Mouse (Mus musculus): Measurements from ENCODE around the gene Tuba1a. TPM values are rescaled to one million over a fixed set of nuclear protein-coding genes. Genes with fewer than 3 reads are reported as not detected.
A peak's percentile ranks its signal among the peaks of the same experiment; 100 is the strongest.

The Tuba1a gene
- polyA plus RNA-seq, 1 experiment from 2014 or later = 945 TPM

DNA sequence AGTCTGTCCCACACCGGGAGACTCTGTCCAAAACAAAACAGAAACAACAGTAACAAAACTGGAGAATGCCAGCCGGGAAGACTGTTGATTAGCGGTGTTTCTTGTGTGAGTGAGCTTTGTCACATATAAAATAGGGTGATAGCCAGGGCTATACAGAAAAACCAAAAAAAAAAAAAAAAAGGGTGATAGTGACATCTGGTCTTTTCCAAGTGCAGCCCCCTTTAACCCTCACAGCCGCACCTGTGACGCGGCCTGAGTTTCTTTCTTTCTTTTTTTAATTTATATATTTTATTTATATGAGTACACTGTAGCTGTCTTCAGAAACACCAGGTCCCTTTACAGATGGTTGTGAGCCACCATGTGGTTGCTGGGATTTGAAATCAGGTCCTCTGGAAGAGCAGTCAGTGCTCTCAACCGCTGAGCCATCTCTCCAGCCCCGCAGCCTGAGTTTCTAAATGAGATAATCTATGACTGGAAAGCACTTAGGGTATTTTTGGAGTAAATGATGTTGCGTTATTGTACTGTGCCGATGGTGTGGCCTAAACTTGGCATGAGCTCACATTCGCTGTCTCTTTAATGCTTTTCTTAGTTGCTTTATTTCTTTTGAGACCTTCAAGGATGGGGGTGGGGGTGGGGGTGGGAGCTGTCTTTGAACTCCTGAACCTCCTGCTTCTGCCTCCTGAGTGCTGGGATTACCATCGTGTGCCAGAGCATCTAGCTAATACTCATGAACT is 32.6 kb upstream of the Tuba1a start:
- DNase-seq (ENCODE audit: low spot score) (peak; percentile 53), ATAC-seq (no peak)
- peak overlapping the region; percentile 60 for H3K4me2 ChIP-seq (replicated peaks; ENCODE audit: low read depth, low read length)
- H3K9ac ChIP-seq (replicated peaks; ENCODE audit: low read depth) = peak overlapping the region; percentile 73; the same call in 1 of the 2 replicates
- no peak for TF ChIP-seq CTCF (IDR thresholded peaks at IDR 0.05)
- peak overlapping the region; percentile 58 for H3K4me3 ChIP-seq (ENCODE audit: low read depth, low read length)
- H3K4me1 ChIP-seq (ENCODE audit: insufficient read depth, low read depth, low read length) = peaks cover 3% of the 10 kb centered on the region; the same call in 1 of the 2 replicates
- H3K36me3 ChIP-seq (ENCODE audit: insufficient read depth, low read length) = no peaks in the 10 kb centered on the region
- H3K27ac ChIP-seq (ENCODE audit: low read length) = peak overlapping the region; percentile 99
- no peaks in the 10 kb centered on the region for H3K27me3 ChIP-seq (replicated peaks; ENCODE audit: insufficient read depth, low read length)
- H3K9me3 ChIP-seq (ENCODE audit: low read length) = no peaks in the 10 kb centered on the region
- WGBS = 40% methylated on average over 12 of the region's 12 CpGs

DNA sequence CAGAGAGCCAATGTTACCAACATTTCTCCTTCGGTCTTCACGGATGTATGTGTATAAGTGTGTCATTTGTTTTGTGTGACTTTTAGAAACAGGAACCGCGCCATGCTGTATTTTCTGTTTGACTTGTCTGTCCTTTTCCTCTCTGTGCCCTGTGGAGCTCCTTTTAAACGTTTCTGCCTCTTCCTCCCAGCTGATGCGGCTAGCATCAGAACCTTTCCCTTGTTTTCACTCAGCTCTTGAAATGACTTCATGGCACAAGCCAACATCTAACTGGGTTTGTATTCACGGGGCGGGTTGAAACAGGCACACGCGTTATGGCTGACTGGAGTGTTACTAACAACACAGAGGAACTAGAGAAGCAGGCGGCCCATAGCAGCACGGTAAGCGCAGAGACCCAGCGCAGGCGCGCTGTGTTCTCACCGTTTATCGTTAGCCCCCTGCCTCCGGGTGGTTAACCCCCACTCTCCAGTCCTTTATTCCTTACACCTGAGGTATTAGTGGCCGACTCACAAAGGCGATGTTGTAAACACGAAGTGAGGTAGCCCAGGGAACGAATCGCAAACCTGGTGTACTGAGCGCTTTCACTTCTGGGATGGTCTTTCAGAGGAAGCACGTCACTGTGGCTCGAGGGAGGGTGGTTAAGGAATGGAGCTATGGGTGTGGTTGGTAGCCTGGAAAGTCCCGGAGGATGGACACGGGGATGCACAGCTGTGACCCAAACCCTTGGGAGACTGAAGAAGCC is 31.9 kb upstream of the Tuba1a start:
- TF ChIP-seq CTCF (IDR thresholded peaks at IDR 0.05) (no peak), EP300 (IDR thresholded peaks at IDR 0.05) (peak; percentile 54; the same call in 1 of the 2 replicates)
- Histone ChIP-seq H3K27ac (ENCODE audit: low read length) (peak overlapping the region; percentile 99), H3K27me3 (replicated peaks; ENCODE audit: insufficient read depth, low read length) (no peaks in the 10 kb centered on the region), H3K9ac (replicated peaks; ENCODE audit: low read depth) (peak overlapping the region; percentile 73), H3K4me3 (ENCODE audit: low read depth, low read length) (peak overlapping the region; percentile 58), H3K36me3 (ENCODE audit: insufficient read depth, low read length) (no peaks in the 10 kb centered on the region), H3K9me3 (ENCODE audit: low read length) (no peaks in the 10 kb centered on the region), H3K4me1 (ENCODE audit: insufficient read depth, low read depth, low read length) (peaks cover 3% of the 10 kb centered on the region; the same call in 1 of the 2 replicates), H3K4me2 (replicated peaks; ENCODE audit: low read depth, low read length) (peak overlapping the region; percentile 60)
- 1% methylated on average over 29 of the region's 29 CpGs for WGBS
- peak; percentile 97 for DNase-seq (ENCODE audit: low spot score)
- peak; percentile 94 for ATAC-seq

DNA sequence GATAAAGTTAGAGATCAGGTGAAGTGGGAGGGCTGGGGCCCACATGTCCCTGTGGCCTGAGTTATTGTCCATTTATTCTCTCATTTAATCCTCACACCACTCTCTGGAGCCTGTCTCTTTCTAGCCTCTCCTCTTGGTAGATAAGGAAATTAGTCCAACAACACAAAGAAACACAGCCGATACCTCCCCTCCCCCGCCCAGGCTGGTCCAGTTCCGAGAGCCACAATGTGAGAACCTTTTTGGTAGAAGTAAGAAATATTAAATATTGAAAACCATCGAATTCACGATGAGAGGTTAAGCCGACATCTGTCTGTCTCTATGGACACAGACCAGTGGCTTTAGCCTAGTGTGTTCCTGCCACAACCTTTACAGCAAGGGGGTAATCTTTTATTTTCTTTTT is 31.2 kb upstream of the Tuba1a start:
- no peak for ATAC-seq
- TF ChIP-seq CTCF (IDR thresholded peaks at IDR 0.05) = no peak
- TF ChIP-seq EP300 (IDR thresholded peaks at IDR 0.05) = no peak
- peak overlapping the region; percentile 58 for H3K4me3 ChIP-seq (ENCODE audit: low read depth, low read length)

DNA sequence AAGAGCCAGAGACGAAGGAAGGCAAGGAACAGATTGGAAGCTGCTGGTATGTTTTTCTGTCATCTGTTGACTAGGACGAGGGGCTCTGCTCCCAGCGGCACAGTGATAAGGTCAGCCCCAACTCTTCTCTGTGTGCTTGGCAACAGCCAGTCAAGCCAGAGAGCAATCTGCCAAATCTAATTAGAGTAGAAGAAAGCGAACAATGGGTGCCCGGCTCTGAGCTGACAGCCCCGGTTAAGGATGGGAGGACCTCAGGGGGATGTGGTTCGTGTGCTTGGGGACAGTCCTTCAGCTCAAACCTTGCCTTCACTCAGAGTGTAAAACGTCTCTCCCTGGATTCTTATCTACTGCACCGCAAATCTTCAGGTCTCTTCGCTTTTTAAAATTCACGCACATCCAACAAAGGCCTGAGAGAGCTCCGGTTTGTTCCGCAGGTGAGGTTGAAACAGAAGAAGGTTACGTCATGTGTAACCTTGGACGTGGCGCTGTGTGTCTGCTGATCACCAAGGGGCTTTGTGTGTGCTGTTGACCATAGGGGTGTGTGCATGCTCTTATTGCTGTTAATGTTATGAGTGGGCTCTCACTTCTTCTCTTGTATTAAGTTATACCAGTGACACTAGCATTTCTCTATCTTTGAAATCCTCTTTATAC is 30.1 kb upstream of the Tuba1a start:
- Histone ChIP-seq H3K36me3 (ENCODE audit: insufficient read depth, low read length) (no peaks in the 10 kb centered on the region), H3K27ac (ENCODE audit: low read length) (no peak overlapping the region), H3K9me3 (ENCODE audit: low read length) (no peaks in the 10 kb centered on the region), H3K27me3 (replicated peaks; ENCODE audit: insufficient read depth, low read length) (no peaks in the 10 kb centered on the region), H3K4me1 (ENCODE audit: insufficient read depth, low read depth, low read length) (peaks cover 3% of the 10 kb centered on the region; the same call in 1 of the 2 replicates), H3K4me2 (replicated peaks; ENCODE audit: low read depth, low read length) (no peak overlapping the region), H3K9ac (replicated peaks; ENCODE audit: low read depth) (no peak overlapping the region), H3K4me3 (ENCODE audit: low read depth, low read length) (no peak overlapping the region)
- ATAC-seq (no peak), DNase-seq (ENCODE audit: low spot score) (no peak)
- WGBS = 54% methylated on average over 16 of the region's 16 CpGs
- TF ChIP-seq EP300 (IDR thresholded peaks at IDR 0.05) (no peak), CTCF (IDR thresholded peaks at IDR 0.05) (no peak)

More for the DNA sequence above, 31.2 kb upstream of the Tuba1a start:
- Histone ChIP-seq H3K27ac (ENCODE audit: low read length) (peak overlapping the region; percentile 99), H3K4me2 (replicated peaks; ENCODE audit: low read depth, low read length) (peak overlapping the region; percentile 60), H3K9ac (replicated peaks; ENCODE audit: low read depth) (no peak overlapping the region), H3K9me3 (ENCODE audit: low read length) (no peaks in the 10 kb centered on the region), H3K27me3 (replicated peaks; ENCODE audit: insufficient read depth, low read length) (no peaks in the 10 kb centered on the region), H3K4me1 (ENCODE audit: insufficient read depth, low read depth, low read length) (peaks cover 3% of the 10 kb centered on the region; the same call in 1 of the 2 replicates), H3K36me3 (ENCODE audit: insufficient read depth, low read length) (no peaks in the 10 kb centered on the region)
- no peak for DNase-seq (ENCODE audit: low spot score)
- 60% methylated on average over 6 of the region's 6 CpGs for WGBS

DNA sequence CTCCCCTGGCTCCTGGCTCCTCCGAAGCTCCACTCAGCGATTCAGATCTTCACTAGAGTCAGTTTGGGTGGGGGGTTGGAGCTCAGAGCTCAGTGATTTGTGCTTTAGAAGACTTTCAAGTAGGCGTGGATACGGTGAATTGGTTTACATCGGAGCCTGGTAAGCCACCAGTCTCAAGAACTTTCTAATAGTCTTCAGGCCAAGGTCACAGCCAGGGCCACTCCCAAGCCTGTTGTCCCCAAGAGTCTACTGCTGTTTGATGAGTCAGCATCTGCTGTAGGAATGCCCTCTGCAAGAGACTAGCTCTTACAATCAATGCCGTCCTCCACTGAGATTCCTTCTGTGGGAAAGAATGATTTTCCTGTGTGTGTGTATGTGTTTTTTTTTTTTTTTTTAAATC is 28.6 kb upstream of the Tuba1a start:
- Histone ChIP-seq H3K4me3 (ENCODE audit: low read depth, low read length) (no peak overlapping the region), H3K9me3 (ENCODE audit: low read length) (no peaks in the 10 kb centered on the region), H3K4me2 (replicated peaks; ENCODE audit: low read depth, low read length) (no peak overlapping the region), H3K27me3 (replicated peaks; ENCODE audit: insufficient read depth, low read length) (no peaks in the 10 kb centered on the region), H3K4me1 (ENCODE audit: insufficient read depth, low read depth, low read length) (peaks cover 3% of the 10 kb centered on the region), H3K9ac (replicated peaks; ENCODE audit: low read depth) (no peak overlapping the region), H3K36me3 (ENCODE audit: insufficient read depth, low read length) (no peaks in the 10 kb centered on the region), H3K27ac (ENCODE audit: low read length) (no peak overlapping the region)
- WGBS = 77% methylated on average over 6 of the region's 6 CpGs
- no peak for TF ChIP-seq CTCF (IDR thresholded peaks at IDR 0.05)
- no peak for TF ChIP-seq EP300 (IDR thresholded peaks at IDR 0.05)
- DNase-seq (ENCODE audit: low spot score) (no peak), ATAC-seq (no peak)

DNA sequence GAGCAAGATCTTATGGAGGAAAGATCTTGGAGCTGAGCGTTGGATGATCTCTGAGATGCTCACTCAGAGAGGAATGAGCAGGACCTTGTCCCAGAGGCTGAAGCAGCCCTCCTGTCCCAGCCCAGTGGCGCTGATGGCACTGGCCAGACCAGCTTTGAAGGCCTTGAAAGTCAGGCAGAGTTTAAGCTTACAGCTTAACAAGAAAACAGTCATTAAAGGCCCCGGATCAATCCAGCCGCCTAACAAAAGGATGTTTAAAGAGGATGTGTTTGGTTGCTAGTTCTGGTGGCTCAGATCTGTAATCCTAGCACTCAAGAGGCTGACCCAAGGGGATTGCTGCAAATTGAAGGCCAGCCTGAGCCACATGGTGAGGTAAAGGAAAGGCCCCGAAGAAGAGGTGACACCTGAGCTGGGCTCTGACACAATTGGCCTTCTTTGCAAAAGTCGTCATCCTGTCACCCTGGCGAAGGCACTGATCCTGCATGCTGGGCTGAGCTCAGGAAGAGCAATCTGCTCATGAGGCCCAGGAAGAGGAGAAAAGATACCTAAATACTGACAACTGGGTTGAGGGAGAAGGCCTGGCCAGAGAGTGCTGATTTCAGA is 26.6 kb upstream of the Tuba1a start:
- DNase-seq (ENCODE audit: low spot score) = no peak
- Histone ChIP-seq H3K9me3 (ENCODE audit: low read length) (no peaks in the 10 kb centered on the region), H3K4me3 (ENCODE audit: low read depth, low read length) (no peak overlapping the region), H3K4me1 (ENCODE audit: insufficient read depth, low read depth, low read length) (no peaks in the 10 kb centered on the region; the same call in none of the 2 replicates), H3K4me2 (replicated peaks; ENCODE audit: low read depth, low read length) (no peak overlapping the region), H3K9ac (replicated peaks; ENCODE audit: low read depth) (no peak overlapping the region), H3K27me3 (replicated peaks; ENCODE audit: insufficient read depth, low read length) (no peaks in the 10 kb centered on the region), H3K27ac (ENCODE audit: low read length) (no peak overlapping the region), H3K36me3 (ENCODE audit: insufficient read depth, low read length) (no peaks in the 10 kb centered on the region)
- no peak for ATAC-seq
- WGBS = 50% methylated on average over 7 of the region's 7 CpGs
- TF ChIP-seq EP300 (IDR thresholded peaks at IDR 0.05) (no peak), CTCF (IDR thresholded peaks at IDR 0.05) (no peak)

Data from lung, postnatal 0 days (tissue).